Mouse (Mus musculus): ENCODE measurements around the gene Larp1. TPM values are rescaled to one million over a fixed set of nuclear protein-coding genes. Genes with fewer than 3 reads are reported as not detected.

Gene Larp1
- polyA plus RNA-seq, 1 experiment from 2014 or later: 19.0 TPM

DNA sequence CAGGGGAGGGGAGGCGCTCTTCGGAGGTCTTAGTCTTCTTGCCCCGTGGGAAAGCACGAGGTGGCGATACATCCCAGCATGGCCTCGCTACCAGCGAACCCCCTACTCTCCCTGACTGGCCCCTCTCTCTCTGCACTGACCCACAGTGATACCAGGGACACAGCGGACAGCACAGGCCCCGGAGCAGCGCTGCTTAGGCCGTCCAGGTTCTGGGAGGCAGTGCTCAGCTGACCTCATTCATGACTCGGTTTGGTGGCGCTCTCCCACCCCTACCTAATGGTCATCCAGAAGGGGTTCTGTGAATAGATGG is 94.4 kb downstream of the Larp1 start:
- Histone ChIP-seq H3K27me3 (0 out of 2 replicates have a peak, but pooled peaks cover 9% of the 10 kb centered on the region), H3K27ac (peak overlapping the region; percentile 69), H3K4me2 (peak overlapping the region; percentile 63), H3K9ac (peak overlapping the region; percentile 45), H3K36me3 (no peaks in the 10 kb centered on the region), H3K4me3 (peak overlapping the region; percentile 90), H3K4me1 (peaks cover 16% of the 10 kb centered on the region), H3K9me3 (no peaks in the 10 kb centered on the region)
- peak; percentile 35 for ATAC-seq (ENCODE audit: borderline replicate concordance, extremely low read depth, low FRiP score, low TSS enrichment)
- 63% methylated on average over 13 of the region's 13 CpGs for WGBS

DNA sequence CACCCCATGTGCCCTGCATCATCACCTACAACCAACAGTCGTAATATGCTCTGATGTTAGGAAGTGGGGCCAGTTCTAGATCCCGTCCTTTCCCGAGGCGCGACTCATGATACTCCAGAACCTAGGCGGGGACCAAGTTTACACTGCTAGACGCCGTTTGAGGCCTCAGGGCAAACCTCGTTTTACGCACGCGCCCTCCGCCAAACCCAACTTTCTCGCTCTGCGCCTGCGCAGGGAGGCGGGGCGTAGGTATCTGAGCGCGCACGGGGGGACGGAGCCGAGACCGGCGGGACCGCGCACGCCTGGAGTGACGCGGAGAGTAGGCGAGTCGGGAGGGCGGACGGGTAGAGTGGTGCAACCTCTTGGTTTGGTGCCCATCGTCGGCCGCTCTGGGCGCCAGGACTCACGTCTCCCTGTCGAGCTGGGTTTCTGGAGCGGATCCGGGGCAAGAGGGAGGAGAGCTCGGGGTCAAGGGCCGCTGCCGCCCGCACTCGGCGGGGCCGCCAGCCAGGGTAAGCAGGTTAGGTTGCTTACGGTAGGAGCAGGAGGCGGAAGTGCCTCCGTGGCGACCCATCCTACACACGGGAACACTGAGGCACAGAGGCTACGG is 94.9 kb downstream of the Larp1 start, which contains the start of gene Cnot8:
TSS of gene Cnot8 (plus strand) at position 457 of the 610 bp plus-strand sequence.
- peak within 1 kb of the TSS; percentile 85 for H3K27ac ChIP-seq
- 0 out of 2 replicates have a peak, but pooled peaks cover 4% of the 10 kb centered on the region for H3K27me3 ChIP-seq
- peak within 1 kb of the TSS; percentile 63 for H3K4me2 ChIP-seq
- peak within 1 kb of the TSS; percentile 95 for H3K9ac ChIP-seq
- peaks cover 16% of the 10 kb centered on the region for H3K4me1 ChIP-seq
- H3K9me3 ChIP-seq: no peaks in the 10 kb centered on the region
- H3K36me3 ChIP-seq: no peaks in the 10 kb centered on the region
- under 1% methylated on average over 54 of the region's 55 CpGs for WGBS
- peak within 1 kb of the TSS; percentile 90 for H3K4me3 ChIP-seq
- peak; percentile 96 for ATAC-seq (ENCODE audit: borderline replicate concordance, extremely low read depth, low FRiP score, low TSS enrichment)

DNA sequence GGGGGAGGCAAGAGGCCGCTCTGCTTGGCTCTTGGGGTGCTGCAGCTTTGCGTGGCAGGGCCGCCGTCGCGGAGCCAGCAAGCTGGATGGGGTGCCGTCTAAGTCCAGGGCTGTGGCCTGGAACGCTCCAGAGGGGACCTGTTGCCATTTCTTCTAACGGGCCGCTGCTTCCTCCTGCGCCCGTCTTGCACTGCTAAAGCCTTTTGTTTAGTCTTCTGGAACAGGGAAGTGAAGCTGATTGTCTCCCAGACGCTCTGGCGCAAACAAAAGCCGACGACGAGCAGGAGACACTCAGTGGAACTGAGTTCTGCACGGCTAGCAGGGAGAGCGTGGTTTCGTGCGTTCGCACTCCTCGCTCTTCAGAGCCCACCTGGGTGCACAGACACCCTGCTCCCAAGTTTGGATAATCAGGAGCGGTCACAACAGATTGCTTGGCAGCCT is 95.5 kb downstream of the Larp1 start:
- under 1% methylated on average over 24 of the region's 24 CpGs for WGBS
- H3K4me3 ChIP-seq: peak overlapping the region; percentile 90
- no peaks in the 10 kb centered on the region for H3K27me3 ChIP-seq
- H3K4me1 ChIP-seq: peaks cover 16% of the 10 kb centered on the region
- no peaks in the 10 kb centered on the region for H3K36me3 ChIP-seq
- H3K27ac ChIP-seq: peak overlapping the region; percentile 85
- peak; percentile 0; the same call in 1 of the 2 replicates for ATAC-seq (ENCODE audit: borderline replicate concordance, extremely low read depth, low FRiP score, low TSS enrichment)
- no peaks in the 10 kb centered on the region for H3K9me3 ChIP-seq
- peak overlapping the region; percentile 95 for H3K9ac ChIP-seq
- peak overlapping the region; percentile 63 for H3K4me2 ChIP-seq

DNA sequence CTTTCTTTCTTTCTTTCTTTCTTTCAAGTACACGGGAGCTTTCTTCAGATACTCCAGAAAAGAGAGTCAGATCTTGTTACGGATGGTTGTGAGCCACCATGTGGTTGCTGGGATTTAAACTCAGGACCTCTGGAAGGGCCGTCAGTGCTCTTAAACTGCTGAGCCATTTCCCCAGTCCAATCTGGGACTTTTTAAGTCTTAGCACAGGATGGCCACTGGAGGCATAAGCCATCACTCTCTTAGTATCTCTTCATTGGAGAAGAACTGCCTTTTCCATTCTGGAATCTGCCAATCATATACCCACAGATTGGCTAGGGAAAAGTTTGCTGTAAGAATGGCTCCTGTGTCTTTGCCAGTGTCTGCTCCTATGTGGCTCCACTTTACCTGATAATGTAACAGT is 98.1 kb downstream of the Larp1 start:
- WGBS: 47% methylated on average over 3 of the region's 3 CpGs
- ATAC-seq (ENCODE audit: borderline replicate concordance, extremely low read depth, low FRiP score, low TSS enrichment): no peak
- peaks cover 25% of the 10 kb centered on the region for H3K36me3 ChIP-seq

DNA sequence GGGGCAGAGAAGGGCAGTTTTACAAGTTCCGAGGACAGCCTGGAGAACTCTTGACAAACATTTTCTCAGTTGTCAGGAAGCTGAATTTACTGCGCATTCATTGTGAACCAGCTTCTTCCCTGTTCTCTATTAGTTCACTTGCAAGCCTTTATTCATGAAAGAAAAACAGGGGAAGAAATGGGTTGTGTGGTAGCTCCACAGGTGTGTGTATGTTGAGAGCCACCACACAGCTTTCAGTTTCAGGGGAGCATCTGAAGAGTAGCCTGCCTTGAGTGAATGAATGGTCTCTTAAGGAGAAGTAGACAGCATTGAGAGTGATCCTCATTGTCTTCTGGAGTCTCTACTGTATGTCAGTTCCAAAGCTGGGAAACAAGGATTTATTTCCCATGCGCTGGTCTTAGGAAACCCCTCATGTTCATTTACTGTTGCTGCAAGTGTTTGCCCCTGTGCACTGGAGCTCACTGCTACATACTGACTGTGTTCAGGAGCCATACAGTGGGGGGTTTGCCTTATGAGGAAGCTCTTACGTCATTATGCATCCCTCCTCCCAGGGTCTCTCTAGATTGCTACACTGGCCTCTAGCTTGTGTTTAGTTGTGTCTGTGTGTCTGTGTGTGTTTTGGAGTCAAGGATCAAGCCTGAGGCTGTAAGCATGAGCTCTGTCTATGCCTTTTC is 98.9 kb downstream of the Larp1 start:
- Histone ChIP-seq H3K4me3 (no peak overlapping the region), H3K27me3 (no peaks in the 10 kb centered on the region), H3K9me3 (no peaks in the 10 kb centered on the region), H3K36me3 (peaks cover 33% of the 10 kb centered on the region), H3K4me1 (peaks cover 16% of the 10 kb centered on the region), H3K27ac (no peak overlapping the region), H3K9ac (no peak overlapping the region), H3K4me2 (no peak overlapping the region)
- WGBS: 79% methylated on average over 4 of the region's 4 CpGs
- no peak for ATAC-seq (ENCODE audit: borderline replicate concordance, extremely low read depth, low FRiP score, low TSS enrichment)

More for the DNA sequence above, 98.1 kb downstream of the Larp1 start:
- Histone ChIP-seq H3K4me3 (no peak overlapping the region), H3K4me1 (peaks cover 16% of the 10 kb centered on the region), H3K9ac (no peak overlapping the region), H3K27ac (no peak overlapping the region), H3K9me3 (no peaks in the 10 kb centered on the region), H3K4me2 (no peak overlapping the region), H3K27me3 (no peaks in the 10 kb centered on the region)

Other genes starting within 250 kb of the Larp1 start
- gene Sap30l, start 207.4 kb upstream of the Larp1 start, polyA plus RNA-seq (2015; fragmentation: Nextera tagmentation; extraction: Ambion mirVana): 10.4 and 11.6 TPM in 2 replicates
- 0.36 TPM in 2 replicates for gene Hand1, start 176.2 kb upstream of the Larp1 start, polyA plus RNA-seq (2015; fragmentation: Nextera tagmentation; extraction: Ambion mirVana)
- not detected in 2 replicates for gene Gm12248, start 84.1 kb downstream of the Larp1 start, polyA plus RNA-seq (2015; fragmentation: Nextera tagmentation; extraction: Ambion mirVana)
- gene Cnot8, start 95.1 kb downstream of the Larp1 start, polyA plus RNA-seq (2015; fragmentation: Nextera tagmentation; extraction: Ambion mirVana): 89.8 and 96.1 TPM in 2 replicates
- gene Gemin5, start 159.5 kb downstream of the Larp1 start, polyA plus RNA-seq (2015; fragmentation: Nextera tagmentation; extraction: Ambion mirVana): 20.2 and 20.9 TPM in 2 replicates
- gene Mrpl22, start 162.6 kb downstream of the Larp1 start, polyA plus RNA-seq (2015; fragmentation: Nextera tagmentation; extraction: Ambion mirVana): 109 and 117 TPM in 2 replicates
- 4.9 and 5.2 TPM in 2 replicates for gene Igtp, start 190.5 kb downstream of the Larp1 start, polyA plus RNA-seq (2015; fragmentation: Nextera tagmentation; extraction: Ambion mirVana)
- gene Irgm2, start 190.6 kb downstream of the Larp1 start, polyA plus RNA-seq (2015; fragmentation: Nextera tagmentation; extraction: Ambion mirVana): 2.3 and 2.4 TPM in 2 replicates